Mouse (Mus musculus) naive thymus-derived CD4-positive, alpha-beta T cell, adult 2 months (primary cell): ENCODE data around the gene Rpl13.

Experiments
- DNase-seq: peaks from one replicate; pipeline ENCODE4 v3.0.0-alpha.2; 2011; ENCODE audit warnings: low read depth

Gene Rpl13

DNA sequence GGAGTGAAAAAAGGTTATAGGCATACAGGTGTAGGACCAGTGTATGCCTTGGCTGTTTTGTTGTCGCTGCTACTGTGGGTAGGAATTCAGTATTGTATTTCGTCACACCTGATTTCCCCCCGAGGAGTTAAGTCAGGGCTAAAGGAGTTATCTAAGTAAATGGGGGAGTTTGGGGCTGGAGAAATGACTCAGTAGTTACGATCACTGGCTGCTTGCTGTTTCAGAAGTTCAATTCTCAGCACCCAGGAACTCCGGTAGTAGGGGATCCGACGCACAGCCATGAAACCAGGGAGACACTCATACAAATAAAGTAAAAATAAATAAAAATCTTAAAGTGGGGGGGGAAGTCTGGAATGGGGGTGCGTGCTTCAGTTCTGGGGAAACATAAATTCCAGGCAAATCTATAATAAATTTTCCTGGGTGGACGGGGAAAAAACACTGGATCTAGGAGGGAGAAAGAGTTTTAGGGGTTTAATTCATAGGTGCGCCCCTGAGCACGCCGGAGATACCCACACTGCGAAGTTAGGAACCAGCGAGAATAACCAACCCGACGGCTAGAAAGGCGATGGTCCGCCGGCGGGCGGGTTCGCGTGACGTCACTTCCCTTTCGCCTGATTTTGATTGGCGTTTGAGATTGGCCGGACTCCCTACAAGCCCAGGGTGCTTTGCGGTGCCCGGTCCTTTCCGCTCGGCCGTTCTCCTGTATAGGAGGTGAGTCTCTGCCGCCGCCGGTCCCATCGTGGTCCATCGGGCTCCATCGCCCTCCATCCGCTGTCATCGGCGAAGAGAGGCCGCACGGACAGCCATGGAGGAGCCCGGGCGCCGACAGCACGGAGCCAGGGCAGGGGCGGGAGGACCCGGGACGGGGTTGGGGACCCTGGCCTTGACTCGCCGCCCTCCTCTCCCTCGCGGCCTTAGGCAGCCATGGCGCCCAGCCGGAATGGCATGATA is at the start of gene Rpl13:
Rpl13 (plus strand) TSS at position 616 of the 951 bp plus-strand sequence.
- DNase-seq, result peak; percentile 88

DNA sequence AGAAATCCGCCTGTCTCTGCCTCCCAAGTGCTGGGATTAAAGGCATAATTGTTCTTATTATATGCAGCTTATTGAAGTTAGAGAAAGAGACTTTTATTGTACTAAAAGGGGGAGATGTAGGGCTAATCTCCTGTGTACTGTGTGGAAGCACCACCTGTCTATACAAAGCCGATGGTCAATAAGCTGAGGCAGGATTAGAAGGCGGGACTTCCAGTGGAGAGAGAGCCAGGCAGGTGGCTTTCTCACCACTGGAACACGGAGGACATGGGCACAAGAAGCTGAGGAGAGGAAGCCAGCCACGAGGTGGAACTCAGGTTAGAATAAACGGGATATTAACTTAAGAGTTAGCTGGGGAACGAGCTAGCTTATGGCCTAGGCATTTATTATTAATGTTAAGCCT is 39.4 kb upstream of the Rpl13 start, which contains the start of gene Spg7:
Spg7 (plus strand) TSS at position 222 of the 400 bp plus-strand sequence.
- DNase-seq, result no peak

DNA sequence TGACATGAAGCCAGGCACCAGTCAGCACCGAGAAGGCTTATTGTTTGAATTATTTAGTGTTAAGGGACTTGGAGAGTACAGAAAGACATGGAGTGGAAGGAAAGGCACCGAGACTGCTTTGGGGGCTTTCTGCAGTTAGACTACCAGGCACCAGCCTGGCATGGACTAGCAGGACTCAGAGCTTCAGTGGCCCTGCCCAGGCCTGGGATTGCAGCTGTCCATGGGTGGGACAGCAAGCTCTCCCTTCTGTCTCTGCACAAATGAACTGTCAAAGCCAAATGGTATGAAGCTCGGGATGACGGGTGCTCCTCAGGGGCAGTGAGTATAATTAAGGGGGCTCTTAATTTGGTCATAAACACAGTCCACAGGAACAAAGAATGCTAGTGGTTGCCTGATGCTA is 38.1 kb upstream of the Rpl13 start:
- no peak for DNase-seq

DNA sequence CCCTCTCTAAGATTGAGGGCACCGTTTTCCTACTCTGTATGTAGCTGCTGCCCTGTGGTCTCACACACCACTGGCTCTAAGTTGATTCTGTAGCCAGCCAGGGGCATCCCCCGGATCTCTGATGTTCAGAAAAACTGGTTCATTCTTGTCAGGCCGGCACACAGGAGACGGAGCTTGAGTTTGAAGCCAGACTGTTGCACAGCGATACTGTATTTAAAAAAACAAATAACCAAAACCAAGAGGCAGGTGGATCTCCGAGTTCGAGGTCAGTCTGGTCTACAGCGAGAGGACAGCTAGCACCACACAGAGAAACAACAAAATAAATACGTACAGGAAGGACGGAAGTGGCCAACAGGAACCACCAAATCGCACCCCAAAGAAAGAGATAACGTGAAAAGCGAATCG is 37.3 kb upstream of the Rpl13 start:
- no peak for DNase-seq

DNA sequence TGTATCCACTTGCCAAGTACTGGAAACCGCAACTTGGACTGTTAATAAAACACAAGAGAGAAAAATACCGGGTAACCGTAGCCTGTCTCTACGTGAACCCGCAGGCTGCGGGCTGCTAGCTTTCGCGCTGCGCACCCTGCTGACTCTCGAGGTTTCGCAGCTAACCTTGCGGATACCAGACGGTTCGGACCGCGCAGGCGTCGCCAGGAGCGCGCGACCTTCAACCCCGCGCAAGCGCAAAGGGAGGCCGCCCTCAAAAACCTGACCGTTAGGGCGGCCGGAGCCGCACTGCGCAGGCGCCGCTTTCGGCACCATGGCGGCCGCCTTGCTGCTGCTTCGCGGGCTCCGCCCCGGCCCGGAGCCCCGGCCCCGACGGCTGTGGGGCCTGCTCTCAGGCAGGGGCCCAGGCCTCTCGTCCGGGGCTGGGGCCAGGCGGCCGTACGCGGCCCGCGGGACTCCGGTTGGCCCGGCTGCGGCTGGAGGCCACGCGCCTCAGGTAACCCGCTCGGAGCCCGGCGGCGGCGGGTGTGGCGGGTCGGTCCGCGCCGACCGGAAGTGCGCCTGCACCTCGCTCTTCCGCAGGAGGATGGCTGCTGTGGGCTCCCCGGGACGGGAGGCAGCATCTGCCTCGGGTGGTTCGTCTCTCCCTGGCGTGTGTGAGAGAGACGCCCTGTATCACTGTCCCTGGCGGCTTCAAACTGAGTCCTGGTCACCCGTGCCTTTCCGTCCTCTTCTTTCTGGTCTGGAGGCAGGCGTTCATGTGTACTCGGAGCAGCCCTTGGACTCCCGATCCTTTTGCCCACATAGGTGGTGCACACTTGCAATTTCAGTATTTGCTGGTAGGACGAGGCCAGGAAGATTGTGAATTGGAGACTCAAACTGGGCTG is 36.7 kb upstream of the Rpl13 start:
- DNase-seq, result peak; percentile 97

DNA sequence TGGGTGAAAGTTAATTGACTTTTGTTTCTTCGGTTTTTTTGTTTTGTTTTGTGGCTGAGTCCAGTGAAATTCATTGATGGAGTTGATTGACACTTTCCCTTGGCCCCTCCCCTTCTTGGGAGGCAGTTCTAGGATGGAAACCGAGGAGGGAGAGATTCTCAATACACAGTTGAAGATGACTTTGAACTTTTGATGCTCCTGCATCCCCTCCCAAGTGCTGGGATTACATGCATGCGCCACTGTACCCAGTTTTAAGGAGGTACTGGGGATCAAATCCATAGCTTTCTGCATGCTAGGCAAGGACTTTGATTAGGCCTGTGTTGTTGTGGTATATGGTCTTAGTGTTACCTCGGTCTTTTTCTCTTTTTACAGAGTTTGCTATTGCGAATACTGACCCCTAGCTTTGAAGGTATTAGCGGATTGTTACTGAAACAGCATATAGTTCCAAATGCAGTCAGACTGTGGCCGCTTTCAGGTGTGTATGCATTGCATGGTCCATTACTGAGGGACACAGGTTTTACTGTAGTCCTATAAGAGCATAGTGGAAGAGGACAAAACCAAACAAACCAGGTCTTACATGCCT is 36.0 kb upstream of the Rpl13 start:
- DNase-seq, result no peak

DNA sequence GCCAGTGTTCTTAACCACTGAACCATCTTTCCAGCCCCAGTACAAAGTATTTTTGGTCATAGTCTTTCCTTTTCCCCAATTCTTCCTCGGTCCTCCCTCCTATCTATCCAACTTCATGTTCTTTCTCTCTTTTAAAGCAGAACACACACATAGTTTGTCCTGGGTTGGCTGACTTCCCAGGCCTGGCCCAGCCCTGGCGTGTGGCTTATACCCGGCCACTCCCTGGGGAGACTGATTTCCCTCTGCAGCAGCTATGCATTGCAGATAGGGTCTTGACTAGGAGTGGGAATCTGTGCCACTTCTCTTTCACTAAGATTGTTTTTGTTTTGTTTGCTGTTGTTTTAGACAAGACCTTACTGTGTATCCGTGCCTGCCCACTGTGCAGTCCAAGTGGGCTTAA is 31.0 kb upstream of the Rpl13 start:
- no peak for DNase-seq

DNA sequence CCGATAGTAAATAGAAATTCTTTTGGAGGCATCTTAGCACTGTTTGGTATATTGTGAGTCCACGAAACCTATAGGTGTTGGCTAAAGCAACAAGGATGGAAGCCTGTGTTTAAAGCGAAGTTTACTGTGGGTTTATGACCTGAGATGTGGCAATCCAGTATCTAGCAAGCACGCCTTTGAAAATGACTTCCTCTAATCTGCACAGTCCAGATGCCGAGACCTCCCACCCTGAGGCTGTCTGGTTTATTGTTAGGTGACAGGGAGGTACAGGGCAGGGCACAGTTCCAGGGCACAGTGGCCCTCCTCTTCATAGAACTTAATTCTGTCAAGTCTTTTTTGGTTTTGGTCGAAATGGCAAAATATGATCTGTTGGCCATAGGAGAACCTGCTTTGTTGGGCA is 24.9 kb upstream of the Rpl13 start:
- no peak for DNase-seq

DNA sequence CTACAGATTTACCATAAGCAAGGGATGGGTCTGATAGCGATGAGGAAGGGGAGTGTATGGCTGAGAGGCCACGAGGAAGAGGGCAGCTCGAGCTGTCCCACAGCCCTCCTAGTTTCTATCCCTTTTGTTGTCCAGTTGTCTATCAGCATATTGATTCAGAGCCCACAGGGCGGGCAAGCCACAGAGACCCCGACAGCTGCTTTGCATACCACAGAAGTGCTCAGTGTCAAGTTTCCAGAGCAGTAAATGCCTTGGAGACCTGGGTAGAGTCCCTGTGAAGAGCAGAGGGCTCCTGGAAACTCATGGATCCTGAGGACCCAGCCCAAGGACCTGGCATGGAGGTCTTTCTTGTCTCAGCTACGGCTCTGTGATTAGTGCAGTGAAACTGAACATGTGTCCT is 19.2 kb upstream of the Rpl13 start:
- DNase-seq, result no peak

DNA sequence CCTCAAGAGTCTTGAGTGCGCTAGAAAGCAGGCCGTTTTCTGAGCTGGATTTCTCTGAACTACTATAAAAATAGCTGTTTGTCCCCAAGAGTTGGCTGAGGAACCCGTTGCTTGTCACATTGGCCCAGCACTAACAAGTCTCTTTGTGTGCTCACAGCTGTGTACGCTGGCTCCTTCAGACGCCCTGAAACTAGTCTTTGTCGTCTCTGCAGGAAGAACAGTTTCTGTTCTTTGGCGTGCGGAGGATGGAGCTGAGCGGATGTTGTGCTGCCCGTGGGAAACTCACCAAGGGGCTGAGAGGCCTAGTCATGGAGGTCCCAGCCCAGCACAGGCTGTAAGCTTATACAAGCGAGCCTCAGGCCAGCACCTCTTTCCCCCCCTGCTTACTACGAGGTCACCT is 18.5 kb upstream of the Rpl13 start:
- no peak for DNase-seq

DNA sequence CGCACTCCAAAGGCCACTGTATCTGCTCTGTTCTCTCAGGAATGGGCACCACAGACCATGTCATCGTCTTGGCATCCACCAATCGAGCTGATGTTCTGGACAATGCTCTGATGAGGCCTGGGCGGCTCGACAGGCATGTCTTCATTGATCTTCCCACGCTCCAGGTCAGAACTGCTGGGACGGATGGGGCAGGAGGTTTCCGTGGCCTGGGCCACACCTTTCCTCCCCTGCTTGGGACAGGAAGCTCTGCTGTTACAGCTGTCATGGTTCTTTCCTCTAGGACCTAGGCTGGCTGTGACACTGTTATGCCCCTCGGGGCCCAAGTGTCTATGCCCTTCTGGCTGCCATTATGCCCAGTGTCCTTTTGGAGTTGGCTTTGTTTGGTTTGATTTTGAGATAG is 14.9 kb upstream of the Rpl13 start:
- DNase-seq, result no peak

DNA sequence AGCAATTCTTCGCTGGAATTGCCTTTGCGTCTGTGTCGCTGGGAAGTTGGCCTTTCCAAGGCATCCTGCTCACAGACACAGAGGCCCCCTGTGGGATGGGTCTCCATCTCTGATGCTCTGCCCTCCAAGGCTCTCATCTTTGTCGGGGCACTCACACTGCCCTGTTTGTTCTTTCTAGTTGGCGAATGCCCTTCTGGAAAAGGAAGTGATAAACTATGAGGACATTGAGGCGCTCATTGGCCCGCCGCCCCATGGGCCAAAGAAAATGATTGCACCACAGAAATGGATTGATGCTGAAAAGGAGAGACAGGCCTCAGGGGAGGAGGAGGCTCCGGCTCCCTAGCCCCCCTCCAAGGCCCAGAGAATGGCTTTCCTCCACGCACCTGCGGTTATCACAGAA is 4.9 kb upstream of the Rpl13 start:
- DNase-seq, result no peak

DNA sequence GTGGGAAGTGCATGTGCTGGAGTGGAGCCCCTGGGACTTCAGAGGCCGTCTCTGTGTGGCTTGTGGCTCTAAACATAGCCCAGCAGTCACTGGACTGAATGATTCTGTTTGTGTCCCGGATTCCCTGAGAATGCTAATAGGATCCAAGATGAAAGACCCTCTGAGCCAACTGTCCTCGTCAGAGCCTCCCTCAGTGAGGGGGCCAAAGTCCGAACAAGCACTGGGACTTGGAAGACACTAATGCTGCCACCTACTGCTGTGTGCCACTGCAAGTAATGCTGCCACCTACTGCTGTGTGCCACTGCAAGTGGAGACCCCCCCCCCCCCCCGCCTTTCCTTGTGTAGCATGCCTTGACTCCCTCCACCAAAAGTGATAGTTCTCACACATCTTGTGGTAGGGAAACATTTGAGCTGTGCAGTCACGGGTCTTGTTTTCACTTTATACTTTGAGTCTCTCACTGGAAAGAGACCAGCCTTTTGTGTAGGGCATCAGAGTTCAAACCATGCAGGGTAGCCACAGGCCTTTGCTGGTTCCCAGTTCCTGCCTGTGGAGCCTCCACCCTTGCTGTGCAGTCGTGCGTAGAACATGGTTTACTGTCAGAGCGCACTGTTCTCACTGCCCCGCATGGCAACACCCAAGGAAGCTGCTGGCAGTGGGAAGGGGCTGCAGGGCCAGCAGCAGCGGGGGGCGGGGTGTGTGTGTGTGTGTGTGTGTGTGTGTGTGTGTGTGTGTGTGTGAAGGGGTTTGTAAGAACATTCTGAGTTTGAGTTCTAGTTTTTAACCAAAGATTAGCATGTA is 4.2 kb upstream of the Rpl13 start:
- DNase-seq, result no peak

DNA sequence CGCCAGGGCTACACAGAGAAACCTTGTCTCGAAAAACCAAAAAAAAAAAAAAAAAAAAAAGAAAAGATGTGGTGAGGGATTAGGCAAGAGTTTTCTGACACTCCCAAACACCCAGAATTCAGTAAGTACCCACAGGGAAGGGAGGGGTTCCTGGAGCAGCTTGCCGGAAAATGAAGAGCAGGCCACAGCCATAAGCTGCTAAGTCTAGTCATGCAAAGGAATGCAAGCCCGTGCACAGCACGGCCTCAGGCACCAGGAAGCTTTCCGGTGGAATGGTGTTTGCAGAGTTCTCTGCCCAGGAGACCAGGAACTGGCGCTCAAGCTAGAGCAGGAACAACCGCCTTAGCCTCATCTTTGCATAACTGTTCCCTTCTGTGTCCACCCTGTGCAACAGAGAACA is 1.9 kb upstream of the Rpl13 start:
- DNase-seq, result no peak

DNA sequence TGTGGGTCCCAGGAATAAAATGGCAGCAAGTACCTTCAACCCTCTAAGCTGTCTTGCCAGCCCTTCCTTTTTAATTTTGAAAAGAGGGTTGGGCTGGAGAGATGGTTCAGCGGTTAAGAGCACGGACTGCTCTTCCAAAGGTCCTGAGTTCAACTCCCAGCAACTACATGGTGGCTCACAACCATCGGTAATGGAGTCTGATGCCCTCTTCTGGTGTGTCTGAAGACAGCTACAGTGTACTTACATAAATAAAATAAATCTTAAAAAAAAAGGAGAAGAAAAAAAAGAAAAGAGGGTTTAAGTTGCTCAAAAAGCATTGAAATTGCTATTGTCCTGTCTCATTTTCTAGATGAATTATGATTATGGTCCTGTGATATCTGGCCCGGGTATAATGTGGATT is 906 bp upstream of the Rpl13 start:
- no peak for DNase-seq

DNA sequence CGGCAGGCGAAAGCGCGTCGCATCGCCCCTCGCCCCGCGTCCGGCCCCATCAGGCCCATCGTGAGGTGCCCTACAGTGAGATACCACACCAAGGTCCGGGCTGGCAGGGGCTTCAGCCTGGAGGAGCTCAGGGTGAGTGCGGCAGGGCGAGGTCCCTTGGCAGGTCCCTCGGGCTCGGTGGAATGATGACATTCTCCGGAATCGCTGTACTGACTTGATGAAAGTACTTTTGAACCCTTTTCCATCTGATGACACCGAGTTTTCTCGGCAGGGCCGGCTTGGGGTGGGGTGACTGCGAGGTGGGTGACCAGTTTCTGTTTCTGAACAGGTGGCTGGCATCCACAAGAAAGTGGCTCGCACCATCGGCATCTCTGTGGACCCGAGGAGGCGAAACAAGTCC is 705 bp downstream of the Rpl13 start:
- DNase-seq, result peak; percentile 41

DNA sequence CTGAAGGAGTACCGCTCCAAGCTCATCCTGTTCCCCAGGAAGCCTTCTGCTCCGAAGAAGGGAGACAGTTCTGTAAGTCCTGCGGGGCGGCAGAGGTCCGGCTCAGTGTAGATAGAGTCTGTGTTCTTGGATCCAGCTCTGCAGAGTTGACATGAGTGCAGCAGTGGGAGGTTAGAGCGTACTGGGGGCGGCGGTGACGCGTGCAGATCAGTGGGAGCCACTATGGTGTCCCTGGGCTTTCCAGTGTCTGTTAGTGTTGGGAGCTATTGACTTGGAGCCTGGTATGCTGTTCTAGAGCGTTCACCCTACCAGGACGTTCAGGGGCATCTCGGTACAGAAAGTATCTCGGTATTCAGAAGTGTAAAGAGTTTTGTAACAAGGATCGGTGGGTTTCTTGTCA is 1.1 kb downstream of the Rpl13 start:
- DNase-seq, result peak; percentile 31

DNA sequence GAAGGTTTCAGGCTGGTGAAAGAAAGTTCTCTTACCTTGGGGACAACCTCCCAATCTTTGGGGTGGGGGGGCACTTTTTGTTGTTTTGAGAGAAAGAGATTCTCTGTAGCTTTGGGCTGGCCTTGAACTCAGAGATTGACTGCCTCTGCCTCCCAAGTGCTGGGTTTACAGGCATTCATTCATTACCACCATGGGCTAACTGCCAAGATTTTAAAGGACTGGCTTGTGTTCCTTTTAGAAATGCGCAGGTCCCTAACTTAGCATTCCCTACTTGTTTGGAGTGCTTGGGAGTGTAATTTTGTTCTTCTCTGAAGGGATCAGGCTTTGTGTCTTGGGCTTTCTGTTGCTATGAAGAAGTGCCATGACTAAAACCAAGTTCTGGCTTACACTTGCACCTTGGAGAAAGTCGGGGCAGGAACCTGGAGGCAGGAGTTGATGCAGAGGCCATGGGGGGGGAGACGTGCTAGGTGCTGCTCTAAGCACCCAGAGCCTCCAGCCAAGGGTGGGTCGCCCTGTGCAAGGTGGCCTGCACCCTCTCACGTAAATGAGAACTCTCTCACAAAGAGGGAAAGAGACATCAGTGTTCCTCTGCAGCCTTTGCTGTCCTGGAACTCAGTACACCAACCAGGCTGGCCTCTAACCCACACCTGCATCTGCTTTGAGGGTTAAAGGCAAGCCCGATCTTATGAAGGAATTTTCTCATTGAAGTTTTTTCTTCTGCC is 2.1 kb downstream of the Rpl13 start:
- no peak for DNase-seq

DNA sequence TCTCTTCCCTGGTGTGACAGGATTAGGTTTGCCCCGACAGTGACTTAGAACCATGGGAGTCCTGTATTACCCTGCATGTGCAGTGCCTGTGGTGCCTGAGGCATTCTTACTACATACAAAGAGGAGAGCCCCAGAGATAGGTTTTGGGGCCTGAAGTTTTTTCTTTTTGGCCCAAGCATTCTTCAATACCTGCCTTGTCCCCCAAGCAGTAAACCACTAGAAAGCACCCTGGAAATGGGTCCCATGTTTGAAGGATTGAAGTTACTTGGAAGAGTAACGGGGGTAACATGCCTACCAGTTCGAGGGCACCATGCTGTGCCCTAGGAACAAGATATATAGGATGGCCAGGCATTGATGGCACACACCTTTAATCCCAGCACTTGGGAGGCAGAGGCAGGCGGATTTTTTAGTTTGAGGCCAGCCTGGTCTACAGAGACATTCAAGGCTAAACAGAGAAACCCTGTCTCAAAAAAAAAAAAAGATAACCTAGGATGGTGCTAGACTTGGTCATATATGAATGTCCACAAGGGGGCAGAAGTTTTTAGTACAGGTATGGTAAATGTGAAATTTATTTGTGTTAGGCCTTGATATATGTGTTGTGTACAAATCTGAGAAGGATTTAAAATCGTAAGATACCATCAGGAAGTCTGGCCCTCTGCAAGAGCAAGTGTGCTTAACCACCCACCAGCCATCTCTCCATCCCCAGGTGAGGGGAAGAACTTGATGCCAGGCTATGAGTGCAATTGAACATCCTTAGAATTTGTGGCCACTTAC is 3.6 kb downstream of the Rpl13 start:
- peak; percentile 84 for DNase-seq

DNA sequence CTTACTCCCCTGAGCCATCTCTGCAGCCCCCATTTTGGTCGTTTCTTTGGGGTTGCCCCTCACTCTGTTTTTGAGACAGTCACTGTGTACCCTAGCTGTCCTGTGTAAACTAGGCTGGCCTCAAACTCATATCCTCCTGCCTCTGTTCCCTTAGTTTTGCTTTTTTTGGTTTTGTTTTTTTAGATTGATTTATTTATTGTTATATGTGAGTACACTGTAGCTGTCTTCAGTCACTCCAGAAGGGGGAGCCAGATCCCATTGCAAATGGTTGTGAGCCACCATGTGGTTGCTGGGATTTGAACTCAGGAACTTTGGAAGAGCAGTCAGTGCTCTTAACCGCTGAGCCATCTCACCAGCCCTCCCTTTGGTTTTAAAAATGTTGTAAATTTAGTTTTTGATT is 4.4 kb downstream of the Rpl13 start:
- DNase-seq, result peak; percentile 58
